Mouse (Mus musculus) spleen, postnatal 36 days (tissue): ENCODE measurements at regions not wholly inside any gene's neighbourhood (a gene's known extent, or its start where the extent isn't known, plus 50 kb on each side); places are given as distances from the start of the nearest gene placed in this dataset.

Source experiments
- DNase-seq, 2 experiments: peaks; one replicate each; pipeline ENCODE4 v3.0.0; 2022; ENCODE audit warnings: low spot score in 2 of 2, mixed read lengths in 1 of 2

DNA sequence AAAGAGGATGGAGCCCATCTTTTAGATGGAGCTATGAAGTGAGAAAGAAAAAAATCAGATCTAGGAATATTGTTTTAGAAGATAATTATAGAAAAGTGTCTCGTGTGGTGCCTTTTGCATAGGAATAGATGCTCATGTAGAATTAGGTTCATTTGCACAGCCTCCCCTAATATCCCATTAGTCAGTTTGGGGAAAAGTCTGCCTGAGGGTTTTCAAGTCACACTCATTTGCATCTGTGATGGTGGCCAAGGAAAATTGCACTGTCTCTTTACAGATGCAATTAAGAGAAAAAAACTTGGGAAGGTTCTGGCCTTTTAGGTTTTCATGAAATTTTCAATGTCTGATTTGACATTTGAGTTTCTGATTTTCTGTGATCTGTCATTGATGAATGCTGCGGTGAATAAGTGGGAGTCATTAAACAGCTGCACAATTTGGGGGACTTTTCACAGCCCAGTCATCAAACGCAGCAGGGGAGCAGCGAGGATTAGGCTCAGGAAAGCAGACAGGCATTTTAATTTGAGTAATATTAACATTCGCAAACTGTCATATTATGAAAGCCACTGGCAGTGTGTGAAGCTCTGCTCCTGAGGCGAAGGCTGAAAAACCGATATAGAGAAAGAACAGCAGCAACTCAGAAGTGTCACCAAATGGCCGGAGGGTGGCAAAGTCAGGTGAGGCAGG lies 281.5 kb upstream of the Cxadr start:
- DNase-seq: no peak

DNA sequence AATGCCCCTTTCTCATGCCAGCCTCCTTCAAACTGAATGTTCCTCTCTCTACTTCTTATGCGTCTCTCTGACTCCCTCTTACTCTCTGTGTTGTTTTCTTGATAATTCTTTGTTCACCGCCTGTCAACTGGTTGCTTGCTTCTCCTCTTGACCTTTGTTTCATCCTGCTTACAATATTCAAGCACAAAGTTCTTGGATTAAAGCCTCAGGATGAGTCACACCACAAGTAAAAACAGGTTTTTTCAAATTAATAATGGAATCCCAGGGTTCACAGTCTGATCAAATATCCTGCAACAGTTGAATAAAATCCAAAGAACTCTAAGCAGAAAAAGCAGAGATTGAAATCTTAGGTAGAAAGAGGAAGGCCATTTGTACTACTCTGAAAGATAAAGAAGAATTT lies 285.9 kb upstream of the Cxadr start:
- no peak for DNase-seq

DNA sequence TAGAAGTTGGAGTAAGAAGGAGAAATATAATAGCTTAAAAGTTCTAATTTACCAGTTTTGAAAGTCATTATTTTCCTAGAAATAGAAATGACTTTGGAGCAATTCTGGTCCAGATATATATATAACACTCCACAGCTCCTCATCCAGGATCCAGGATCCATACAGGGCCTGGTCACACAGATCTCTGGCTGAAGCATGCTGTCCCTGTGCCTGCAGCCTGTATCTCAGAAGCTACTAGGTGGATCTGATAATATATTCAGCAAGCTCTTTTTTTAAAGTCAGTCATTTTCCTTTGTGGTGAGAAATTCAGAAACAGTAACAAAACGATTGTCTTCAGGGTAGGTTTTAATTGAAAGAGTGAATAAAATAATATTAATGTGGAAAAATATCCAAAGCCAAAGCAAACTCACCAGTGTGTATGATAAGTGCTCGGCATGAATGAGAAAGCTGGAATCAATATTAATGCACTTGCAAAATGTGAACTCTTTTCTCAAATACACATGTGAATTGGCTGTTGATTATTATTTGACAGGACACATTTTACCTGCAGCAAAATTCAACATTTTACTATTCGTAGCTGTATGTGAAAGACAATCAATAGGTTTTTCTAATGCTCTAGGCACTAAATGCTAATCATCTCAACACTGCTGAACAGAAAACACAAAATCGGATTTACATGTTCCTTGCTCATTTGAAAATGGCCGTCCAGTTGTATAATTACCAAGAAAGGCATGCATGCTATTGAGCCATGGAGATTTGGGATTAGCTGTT lies 288.1 kb upstream of the Cxadr start:
- DNase-seq: no peak

DNA sequence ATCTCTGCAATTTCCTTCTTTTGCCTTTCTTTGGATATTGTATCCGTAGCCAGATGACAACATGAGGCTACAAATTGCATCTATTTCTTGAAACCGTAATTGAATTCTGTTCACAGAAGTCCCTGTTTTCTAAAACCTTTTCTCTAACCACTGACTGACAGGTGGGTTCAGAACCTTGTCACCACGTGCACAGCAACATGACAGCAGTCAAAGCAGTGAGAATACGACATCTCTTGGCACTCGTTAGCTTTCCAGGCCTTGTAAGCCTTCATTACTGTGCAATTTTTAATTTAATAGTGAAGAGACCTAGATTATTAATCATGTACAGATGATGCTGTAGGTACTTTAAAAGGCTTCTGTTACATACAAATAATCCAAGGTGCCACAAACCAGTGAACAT lies 297.3 kb upstream of the Cxadr start:
- DNase-seq: no peak

DNA sequence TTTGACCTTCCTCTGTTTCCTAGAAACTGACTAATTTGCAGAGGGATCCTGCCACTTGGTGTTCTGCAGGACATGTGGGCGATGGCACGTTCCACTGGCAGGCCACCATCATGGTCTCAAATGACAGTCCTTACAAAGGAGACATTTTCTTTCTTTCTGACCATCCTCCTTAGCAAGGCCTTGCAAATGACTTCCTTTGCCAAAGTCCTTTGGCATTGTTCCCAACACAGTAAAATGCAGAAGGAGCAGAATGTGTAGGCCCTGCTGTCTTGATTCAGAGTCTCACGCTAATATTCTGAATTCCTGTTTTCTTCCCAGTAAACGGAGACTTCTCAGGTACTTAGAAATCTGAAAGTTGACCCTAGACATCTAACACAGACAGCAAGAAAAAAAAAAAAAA lies 308.3 kb upstream of the Cxadr start:
- DNase-seq: no peak

DNA sequence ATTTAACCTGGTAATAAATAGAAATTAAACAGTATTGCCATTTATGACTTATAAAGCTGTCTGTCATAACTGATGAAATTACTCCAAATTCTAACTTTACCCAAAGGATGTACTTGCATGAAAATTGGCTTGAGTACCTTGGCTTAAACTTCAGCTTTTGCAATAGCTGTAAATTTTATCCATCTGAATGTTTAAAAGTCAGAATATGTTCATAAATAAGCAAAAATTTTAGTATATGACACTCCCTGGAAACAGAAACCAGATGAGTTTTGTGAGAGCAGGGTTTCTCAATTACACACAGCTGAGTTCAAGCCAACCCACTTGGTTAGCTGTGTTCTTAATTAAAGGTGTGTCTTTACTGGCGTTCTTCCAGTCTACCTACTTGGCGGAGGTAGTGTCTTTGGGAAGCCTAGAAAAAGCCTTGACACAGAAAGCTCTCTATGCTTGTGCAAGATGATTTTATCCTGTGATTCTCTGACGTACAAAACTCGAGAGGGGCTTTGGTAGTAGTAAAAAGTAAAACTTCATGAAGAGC lies 311.4 kb upstream of the Cxadr start:
- DNase-seq: no peak

DNA sequence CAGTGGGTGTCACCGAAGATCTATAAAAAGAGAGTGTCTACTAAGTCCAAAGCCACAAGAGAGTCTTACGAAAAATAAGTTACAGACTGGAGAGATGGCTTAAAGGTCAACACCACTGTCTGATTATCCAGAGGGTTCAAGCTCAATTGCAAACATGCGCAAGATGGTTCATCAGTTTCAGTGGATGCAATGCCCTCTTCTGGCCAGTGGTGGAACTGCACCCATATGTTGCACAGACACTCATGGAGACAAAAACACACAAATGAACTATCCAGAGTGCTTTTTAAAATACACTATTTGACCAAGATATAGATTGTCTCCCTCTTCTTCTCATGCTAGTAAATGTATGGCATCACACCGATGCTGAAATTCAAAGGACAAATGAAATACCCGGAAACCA lies 312.1 kb upstream of the Cxadr start:
- no peak for DNase-seq

DNA sequence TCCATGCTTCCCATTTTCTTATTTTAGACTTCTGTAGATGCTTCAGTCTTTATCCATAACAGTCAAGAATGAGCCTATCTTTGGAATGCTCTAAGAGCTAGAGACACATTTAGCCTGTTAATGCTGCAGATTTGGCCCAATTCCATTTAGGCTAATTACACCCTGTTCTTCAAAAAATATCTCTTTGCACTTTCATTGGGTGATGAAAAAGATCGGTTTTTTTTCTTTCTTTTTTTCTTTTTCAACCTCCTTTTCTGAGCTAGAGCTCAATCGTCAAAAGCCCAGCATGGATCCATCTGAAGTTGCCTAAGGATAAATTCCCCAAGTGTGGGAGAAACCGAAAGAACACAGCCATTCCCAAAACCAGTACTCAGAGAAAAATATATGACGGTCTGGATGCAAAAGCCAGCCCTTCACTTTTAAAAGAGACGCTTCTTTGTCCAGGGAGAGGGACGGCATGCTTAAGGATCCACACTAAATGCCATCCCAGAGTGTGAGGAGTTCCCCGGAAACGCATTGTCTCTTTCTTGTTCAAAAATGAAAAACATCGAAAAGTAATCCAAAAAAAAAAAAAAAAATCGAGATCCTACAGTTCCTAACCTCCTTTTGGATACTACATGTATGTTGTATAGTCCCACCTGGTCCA lies 314.3 kb upstream of the Cxadr start:
- DNase-seq: no peak

DNA sequence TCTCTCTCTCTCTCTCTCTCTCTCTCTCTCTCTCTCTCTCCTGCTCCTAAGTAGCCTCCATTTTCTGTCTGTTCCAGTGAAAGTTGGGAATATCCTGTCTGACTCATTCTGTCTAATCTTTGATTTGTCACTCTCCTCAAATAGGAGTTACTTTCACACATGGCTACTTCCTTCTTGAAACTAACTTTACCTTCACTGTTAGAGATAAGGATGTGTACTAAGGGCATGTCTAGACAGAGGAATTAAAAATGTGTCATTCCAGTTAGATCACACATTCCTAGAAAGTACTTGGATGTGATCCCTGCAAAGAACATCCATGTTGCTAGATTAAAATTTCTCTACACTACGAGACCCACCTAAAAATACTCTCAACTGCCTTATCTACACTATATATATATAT lies 346.9 kb upstream of the Gm11146 start:
- no peak for DNase-seq

DNA sequence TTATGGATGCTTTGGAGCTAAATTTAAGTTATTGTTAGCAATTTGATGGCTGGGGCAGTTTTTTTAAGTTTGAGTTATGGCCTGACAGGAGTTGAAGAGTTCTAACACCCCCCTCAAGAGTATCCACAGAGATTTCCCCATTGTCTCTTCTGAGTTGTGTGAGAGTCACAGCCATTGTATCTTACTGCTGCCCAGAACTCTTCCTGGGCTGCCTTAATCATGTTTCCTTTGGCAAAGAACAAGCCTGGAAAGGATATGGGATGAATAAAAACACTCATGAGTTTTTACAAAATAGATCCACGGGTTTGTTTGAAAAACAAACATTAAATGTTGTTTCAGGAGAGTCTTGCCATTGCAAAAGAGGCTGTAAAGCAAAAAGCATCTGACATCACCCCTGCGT lies 343.5 kb upstream of the Gm11146 start:
- DNase-seq: no peak

DNA sequence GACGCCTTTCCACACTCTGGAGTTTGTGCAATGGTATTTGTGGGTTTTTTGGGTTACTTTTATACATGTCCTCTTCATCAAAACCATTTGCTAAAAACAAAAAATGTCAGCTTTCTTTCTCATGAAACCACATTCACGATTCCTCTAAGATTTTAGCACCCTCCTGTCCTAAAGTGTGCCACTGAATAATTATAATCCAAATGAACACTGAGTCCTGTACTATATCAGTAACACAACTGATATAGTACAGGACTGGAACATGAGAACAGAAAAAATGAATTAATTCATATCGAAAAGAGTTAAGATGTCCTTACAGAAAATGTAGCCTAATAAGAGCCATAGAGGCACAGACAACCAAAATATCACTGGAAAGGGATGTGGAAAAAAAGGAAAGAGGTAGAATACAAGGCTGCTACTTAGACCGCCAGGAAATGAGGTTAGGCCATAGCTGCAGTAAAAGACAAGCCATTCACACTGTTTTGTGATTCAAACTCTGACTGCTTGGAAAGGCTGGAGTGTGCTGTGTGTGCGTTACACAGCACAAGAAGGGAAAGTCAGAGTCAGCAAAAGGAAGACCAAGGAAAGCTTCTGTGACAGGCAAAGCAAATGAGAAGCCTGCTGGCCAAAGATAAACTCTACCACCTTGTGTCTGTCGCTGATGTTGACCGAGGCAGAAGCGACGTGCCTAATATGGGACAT lies 329.3 kb upstream of the Gm11146 start:
- DNase-seq: no peak

DNA sequence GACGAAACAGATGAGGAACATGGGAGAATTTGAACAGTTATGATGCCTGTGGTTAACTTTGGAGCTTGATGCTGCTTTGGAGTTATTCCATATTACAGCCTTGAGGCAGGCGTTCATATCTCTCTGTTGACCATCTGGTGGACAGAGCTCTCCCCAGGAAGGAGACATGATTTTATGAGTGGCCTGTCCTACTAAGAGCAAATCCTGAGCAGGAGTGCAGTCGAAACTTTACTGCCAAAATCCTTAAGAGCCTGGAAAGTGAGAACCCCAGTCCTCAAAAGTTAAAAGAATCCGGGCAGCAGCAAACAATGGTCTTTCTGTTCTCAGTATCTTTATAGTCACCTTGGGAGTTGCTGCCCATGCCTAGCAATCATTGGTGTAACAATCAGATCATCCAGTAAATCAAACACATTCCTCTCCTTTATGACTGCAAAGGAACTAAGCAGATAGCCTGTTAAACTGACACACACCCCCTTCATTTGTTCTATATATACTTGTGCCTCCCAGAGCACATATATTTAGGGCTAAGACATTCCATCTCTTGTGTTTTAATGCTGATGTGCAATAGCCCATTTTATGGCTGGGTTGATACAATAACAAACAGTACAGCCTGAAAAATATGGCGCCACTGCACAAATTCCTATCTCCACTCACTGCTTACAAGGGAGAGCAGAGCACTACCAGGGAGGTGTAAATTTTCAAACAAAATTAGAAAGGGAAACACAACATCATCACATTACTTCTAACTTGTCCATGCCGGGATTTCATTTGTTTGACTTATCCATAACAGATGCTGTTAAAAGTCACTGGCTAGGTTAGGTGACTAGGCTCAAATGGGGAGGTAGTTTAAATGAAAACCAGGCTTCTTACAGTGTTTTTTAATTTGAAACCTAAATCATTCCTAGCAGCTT lies 312.5 kb upstream of the Gm11146 start:
- no peak for DNase-seq

DNA sequence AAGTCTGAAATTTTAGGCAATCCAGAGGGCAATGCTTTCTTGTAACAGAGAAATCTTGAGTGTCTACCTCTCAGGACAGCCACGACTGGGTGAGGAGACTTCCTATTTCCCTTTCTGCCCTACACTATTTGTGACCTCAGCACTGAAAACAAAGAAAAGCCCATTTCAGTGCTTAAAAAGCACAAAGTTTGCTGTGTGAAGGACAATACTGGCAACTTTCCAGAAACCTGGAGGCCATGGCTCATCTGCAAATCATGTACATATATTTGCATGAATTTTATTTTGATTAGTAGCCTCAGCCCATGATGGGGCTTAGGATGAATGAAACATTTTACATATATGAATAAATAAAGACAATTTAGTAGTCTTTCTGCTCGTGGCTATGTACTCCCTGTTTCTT lies 292.4 kb upstream of the Gm11146 start:
- no peak for DNase-seq

DNA sequence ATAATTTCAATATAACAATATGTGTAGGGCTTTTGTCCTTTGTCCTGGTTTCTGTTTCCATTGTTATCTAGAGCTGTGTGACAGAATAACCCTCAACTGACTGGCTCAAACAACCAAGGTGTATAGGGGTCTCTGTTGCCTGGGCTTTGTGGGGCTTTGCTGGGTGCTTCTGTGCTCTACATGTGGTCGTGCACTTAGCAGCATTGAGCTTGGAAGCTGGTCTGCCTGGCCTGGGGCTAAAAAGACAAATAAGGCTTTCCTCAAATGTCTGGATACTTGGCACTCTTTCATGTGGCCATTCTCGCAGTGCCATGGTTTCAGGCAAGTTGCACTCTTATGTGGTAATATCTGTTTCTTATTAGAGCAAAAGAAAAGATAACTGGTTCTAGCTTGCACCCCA lies 291.8 kb upstream of the Gm11146 start:
- DNase-seq: no peak

DNA sequence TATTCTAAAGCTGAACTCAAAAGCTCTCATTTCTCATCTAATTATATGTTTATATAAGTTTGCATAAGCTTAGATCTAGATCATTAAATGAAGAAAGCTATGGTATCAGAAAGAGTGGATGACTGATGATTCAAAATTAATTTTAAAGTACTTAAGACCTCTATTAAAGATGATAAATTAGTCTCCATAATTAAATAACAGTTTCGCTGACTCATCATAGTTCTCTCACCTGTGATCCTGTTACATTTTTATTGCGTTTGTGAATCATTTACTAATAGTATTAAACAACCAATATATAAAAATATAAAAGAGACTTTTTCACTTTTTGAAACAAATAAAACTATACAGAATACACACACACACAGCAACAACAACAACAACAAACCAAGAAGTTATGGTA lies 290.8 kb upstream of the Gm11146 start:
- no peak for DNase-seq

DNA sequence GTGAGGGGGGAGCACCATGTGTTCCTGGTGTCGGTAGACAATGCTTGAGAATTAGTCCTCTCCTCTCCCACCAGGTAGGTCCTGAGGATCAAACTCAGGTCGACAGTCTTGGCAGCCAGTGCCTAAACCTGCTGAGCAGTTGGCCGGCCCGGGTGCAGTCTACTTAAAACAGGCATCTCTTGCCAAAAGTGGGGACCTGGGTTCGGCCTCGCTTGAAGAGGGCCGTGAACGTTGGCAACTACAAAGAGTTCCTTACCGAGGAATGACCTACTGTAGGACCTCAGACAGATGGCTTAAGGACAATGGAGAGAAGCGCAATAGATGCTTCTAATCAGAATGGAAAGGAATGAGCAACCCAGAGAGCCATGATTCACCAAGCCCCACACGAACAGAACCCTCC lies 287.5 kb upstream of the Gm11146 start:
- DNase-seq: no peak

DNA sequence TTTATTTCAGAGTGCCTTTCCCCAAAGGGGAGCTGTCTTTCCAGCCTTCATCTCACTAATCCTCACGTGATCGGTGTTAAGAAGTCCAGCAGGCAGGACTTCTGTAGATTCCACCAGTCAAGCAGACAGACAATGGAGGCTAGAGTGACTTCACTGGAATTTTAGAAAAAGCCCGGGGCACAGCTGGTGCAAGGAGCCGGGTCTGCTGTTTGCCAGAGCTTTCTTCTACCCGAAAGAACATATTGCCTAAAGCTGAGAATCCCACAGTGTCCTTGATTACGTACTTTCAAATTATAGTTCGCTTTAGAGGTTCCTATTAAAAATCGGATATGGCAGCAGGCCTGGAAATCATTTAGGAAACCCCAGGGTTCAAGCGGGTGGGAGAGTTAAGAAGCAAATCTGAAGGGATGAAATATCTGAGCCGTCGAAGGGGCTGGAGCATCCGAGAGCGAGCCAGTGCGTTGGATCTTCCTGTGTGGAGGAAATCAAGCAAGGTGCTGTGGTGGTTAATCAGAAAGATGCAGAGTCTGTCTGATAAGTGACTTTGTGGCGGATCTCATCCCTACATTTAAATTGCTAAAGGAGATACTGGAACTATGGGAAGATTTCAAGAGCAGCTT lies 283.3 kb upstream of the Gm11146 start:
- DNase-seq: no peak

DNA sequence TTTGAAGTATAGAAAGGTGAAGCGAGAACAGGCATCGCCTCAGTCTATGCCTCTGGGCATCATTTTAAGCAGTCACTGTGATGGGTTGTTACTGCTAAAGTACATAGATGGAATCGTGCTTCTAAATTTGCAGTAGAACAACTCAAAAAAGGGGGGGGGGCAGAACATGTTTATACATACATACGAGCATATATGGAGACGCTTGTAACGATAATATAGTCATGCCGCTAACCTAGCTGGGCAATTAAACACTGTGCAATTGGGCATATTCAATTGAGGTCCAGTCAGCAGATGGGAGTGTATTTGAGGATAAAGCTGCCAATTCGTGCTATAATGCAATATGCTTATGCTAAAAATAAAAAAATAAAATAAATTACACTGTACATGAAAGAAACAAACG lies 282.6 kb upstream of the Gm11146 start:
- no peak for DNase-seq

DNA sequence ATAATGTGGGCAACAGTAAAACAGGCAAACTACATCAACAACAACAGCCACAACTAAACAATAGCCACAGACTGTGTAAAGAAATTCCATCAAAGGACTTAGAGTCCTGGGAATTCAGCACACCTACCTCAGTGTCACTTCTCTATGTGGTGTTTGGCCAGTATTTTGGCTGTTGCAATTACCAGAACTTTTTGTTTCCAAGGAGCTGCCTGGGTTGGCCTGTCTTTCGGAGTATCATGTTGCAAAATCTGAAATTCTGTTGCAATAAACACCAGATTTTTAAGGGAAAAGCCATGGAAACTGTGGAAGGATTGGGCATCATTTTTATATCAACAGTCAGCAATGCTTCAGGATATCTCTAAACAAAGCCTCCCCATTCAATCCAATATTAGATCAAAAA lies 275.1 kb upstream of the Gm11146 start:
- DNase-seq: no peak

DNA sequence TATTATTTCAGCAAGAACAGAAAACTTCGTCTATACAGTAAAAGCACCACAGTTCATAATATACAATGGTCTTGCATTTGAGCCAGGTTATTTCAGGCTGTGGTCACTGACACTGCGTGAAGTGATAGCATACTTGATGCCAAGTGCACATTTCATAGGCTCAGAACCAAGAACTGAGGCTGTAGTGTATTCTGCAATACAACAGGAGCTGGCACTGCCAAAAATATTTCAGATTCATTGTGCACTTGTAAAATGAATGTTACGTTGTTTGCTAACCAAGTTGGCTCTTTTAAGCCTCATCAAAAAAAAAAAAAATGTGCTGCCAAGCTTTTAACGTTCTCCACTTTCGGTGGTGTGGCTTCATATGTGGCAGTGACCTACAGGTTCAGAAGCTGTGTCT lies 261.4 kb upstream of the Gm11146 start:
- DNase-seq: no peak
